Mouse (Mus musculus) stomach, postnatal 0 days (tissue): ENCODE data around the gene Baz2a.

Experiments used
- CTCF ChIP-seq: IDR thresholded peaks from 2 replicates; pipeline ENCODE4 v1.5.1; 2016; ENCODE audit warnings: antibody characterized with exemption, low read depth, mild to moderate bottlenecking, moderate library complexity
- EP300 ChIP-seq: optimal IDR thresholded peaks from 2 replicates; pipeline ENCODE3; 2016; ENCODE audit warnings: antibody characterized with exemption

DNA sequence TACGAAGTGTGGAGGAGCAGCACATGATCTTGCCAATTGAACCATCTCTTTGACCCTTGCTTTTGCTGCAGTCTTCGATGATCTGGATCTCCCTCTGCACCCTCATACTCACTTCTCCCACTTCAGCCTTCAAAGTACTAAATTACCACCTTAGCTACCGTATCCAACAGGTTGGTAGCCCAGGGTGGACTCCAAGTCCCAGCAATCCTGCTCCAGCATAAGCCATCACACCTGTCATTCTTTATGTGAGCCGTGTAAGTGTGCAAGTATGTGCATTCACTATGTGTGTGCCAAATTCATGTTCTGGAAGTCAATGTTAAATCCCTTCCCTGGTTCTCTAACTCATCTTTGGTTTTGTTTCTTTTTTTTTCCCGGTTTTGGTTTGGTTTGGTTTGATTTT, 39.8 kb upstream of the Baz2a start:
- TF ChIP-seq CTCF = no peak
- no peak for TF ChIP-seq EP300
